Mouse (Mus musculus) hindbrain, embryonic 14.5 days (tissue): Measurements from ENCODE around the gene Bcl2l11. TPM values are rescaled to one million over a fixed set of nuclear protein-coding genes. Genes with fewer than 3 reads are reported as not detected.

Experiments used
- ATAC-seq: fragments of 200-750 bp; cut with Nextera tagmentation; 2 replicates; pipeline ENCODE4 v1.8.0; 2017; ENCODE audit warnings: moderate number of reproducible peaks, mild to moderate bottlenecking, moderate TSS enrichment, moderate library complexity; ENCODE audit not compliant: low FRiP score
- DNase-seq: peaks from one replicate; pipeline ENCODE4 v3.0.0-alpha.2; 2015; ENCODE audit warnings: low spot score
- H3K27ac ChIP-seq: fragments of 300-500 bp; sonication (generic); 2 replicates; pipeline ENCODE4 v1.5.1; 2014; ENCODE audit warnings: mild to moderate bottlenecking, moderate library complexity
- H3K27me3 ChIP-seq: fragments of 300-500 bp; sonication (generic); 2 replicates; pipeline ENCODE4 v1.6.1; 2014; ENCODE audit warnings: mild to moderate bottlenecking, low read length, mixed read lengths; ENCODE audit not compliant: control insufficient read depth, insufficient read depth
- H3K36me3 ChIP-seq: fragments of 300-500 bp; sonication (generic); replicated peaks from 2 replicates; pipeline ENCODE4 v1.6.1; 2014; ENCODE audit not compliant: control insufficient read depth, insufficient read depth
- H3K4me1 ChIP-seq: fragments of 300-500 bp; sonication (generic); replicated peaks from 2 replicates; pipeline ENCODE4 v1.6.1; 2014; ENCODE audit warnings: antibody characterized with exemption, low read length, mixed read lengths; ENCODE audit not compliant: control insufficient read depth, insufficient read depth
- H3K4me2 ChIP-seq: fragments of 300-500 bp; sonication (generic); replicated peaks from 2 replicates; pipeline ENCODE4 v1.6.1; 2014; ENCODE audit warnings: mild to moderate bottlenecking, moderate library complexity
- H3K4me3 ChIP-seq: fragments of 300-500 bp; sonication (generic); replicated peaks from 2 replicates; pipeline ENCODE4 v1.5.1; 2014; ENCODE audit warnings: mild to moderate bottlenecking, low read length
- H3K9ac ChIP-seq: fragments of 300-500 bp; sonication (generic); 2 replicates; pipeline ENCODE4 v1.6.1; 2014
- H3K9me3 ChIP-seq: fragments of 300-500 bp; sonication (generic); 2 replicates; pipeline ENCODE4 v1.6.1; 2016; ENCODE audit warnings: low read length; ENCODE audit not compliant: control insufficient read depth
- WGBS: fragments of 180-500 bp; shearing (Covaris S2); extraction: QIAGEN DNeasy Blood & Tissue Kit; methylation state at CpG from one replicate; pipeline ENCODE4 v1.1.7; 2014; 5-methylcytosine and 5-hydroxymethylcytosine counted together
- polyA plus RNA-seq: library from polyadenylated mRNA; unstranded; fragments of >200 nt; fragmentation: Nextera tagmentation; extraction: Ambion mirVana; gene quantifications from 2 replicates; pipeline ENCODE4 v1.2.1, GENCODE M21; 2014

Bcl2l11 gene
- polyA plus RNA-seq, 1 experiment from 2014 or later = 12.2 TPM

DNA sequence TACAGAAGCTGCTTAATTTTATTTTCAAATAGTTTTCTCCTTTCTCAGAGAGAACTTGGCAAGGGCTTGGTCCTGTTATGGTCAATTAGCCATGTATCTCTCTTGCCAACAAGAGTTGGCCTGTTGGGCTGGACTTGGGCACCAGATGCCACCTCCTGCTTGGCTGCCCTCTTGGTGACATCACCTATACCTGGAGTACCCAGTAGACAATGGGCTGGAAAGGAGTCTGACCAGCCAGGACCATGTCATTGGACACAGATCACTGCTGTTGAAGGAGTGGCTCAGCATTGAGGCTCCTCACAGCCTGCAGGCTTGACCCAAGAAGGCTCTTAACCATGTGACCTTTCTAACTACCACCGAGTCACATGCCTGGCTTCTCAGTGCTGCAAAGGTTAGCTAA, 82.7 kb downstream of the Bcl2l11 start:
- Histone ChIP-seq H3K4me1 (peaks cover 17% of the 10 kb centered on the region), H3K27me3 (no peaks in the 10 kb centered on the region), H3K4me3 (no peak overlapping the region), H3K27ac (no peak overlapping the region), H3K36me3 (no peaks in the 10 kb centered on the region), H3K4me2 (no peak overlapping the region), H3K9me3 (no peaks in the 10 kb centered on the region), H3K9ac (no peak overlapping the region)
- DNase-seq (no peak), ATAC-seq (no peak)
- WGBS = 89% methylated on average over 1 of the region's 1 CpGs

DNA sequence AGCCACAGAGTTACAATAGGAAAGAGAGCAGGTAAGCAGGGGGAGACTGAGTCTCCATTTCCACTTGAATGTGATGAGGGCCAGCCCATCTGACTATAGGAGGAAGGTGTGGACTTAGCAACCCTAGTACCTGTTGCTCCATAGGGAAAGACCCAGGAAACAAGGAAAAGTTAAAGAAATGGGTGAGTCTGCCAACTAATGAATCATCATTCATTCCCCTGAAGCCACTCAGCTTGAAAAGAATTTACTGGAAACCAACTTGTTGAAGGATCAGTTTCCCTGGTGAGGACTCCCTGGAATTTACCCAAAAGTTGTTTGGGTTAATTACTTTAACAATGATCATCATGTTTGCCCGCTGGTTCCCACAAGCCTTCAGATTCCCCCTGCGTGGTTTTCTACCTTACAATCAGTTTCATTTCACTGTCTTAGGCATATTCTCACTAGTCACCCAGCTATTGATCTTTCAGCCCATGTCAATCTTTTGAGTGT, 84.0 kb downstream of the Bcl2l11 start:
- no peak for ATAC-seq
- Histone ChIP-seq H3K36me3 (no peaks in the 10 kb centered on the region), H3K27me3 (no peaks in the 10 kb centered on the region), H3K4me1 (peaks cover 17% of the 10 kb centered on the region), H3K4me2 (no peak overlapping the region), H3K9ac (no peak overlapping the region), H3K4me3 (no peak overlapping the region), H3K9me3 (no peaks in the 10 kb centered on the region), H3K27ac (no peak overlapping the region)
- WGBS = 55% methylated on average over 2 of the region's 2 CpGs
- DNase-seq = no peak

DNA sequence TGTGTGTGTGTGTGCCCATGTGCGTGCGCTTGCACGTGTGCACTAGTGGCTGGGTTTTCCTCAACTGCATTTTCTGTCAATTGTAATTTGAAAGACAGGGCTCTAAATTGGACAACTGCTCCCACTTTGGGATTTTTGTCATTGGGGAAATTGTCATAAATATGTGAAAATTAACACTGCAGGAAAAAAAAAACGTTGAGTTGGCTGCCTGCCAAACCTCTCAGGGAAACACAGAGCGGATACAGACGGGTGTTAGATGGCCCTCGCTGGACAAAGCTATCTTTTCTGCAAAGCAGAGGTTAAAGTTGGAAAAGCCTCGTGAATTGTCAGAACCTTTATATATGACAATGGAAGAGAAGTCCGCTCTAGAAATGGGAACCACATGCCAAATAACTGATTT, 84.5 kb downstream of the Bcl2l11 start:
- Histone ChIP-seq H3K4me2 (no peak overlapping the region), H3K27ac (no peak overlapping the region), H3K9me3 (no peaks in the 10 kb centered on the region), H3K9ac (no peak overlapping the region), H3K4me1 (peaks cover 17% of the 10 kb centered on the region), H3K27me3 (no peaks in the 10 kb centered on the region), H3K36me3 (no peaks in the 10 kb centered on the region), H3K4me3 (no peak overlapping the region)
- DNase-seq (peak; percentile 36), ATAC-seq (no peak)
- 42% methylated on average over 9 of the region's 9 CpGs for WGBS

DNA sequence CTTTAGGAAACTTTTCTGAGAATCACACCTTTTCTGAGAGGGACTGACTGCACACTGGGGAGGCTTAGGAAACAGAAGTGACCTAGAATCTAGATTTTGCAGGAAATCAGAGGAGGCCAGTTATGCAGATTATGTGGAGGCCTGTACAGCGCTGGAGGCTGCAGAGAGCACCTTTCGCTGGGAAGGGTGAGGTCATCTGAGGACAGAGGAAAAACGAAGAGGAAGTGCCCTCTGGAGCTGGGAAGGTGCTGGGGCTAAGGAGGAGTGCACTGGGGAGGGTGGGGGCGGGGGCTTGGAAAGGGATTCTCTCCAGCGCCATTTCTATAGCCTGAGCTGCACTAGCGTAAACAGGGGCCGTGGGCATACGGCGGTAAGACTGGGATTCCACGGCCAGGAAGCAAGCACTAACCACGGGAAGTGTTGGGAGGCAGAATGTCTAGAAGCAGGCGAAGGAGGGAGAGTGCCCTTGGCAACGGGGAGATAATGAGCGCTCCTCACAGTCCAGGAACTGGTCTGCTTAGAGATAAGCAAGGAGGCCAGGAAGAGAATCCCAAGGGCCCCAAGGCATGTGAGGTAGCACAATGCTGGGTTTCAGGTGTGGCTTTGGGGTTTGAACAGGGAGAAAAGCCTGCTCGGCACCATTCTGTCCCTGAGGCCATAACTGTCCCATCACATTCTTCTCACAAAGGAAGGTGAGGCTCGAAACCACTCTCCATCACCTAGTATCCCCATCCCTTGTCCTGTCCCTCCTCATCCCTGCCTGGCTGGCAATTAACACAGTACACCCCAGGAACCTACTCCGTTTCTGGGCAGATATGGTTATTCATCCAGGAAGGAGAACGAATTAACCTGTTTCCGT, 85.4 kb downstream of the Bcl2l11 start:
- Histone ChIP-seq H3K4me3 (no peak overlapping the region), H3K9me3 (no peaks in the 10 kb centered on the region), H3K27ac (no peak overlapping the region; the same call in 1 of the 2 replicates), H3K27me3 (no peaks in the 10 kb centered on the region), H3K4me2 (peak overlapping the region; percentile 21), H3K9ac (peak overlapping the region; percentile 31; the same call in 1 of the 2 replicates), H3K36me3 (no peaks in the 10 kb centered on the region), H3K4me1 (peaks cover 17% of the 10 kb centered on the region)
- 17% methylated on average over 19 of the region's 19 CpGs for WGBS
- DNase-seq (peak; percentile 24), ATAC-seq (peak; percentile 51; the same call in 1 of the 2 replicates)

DNA sequence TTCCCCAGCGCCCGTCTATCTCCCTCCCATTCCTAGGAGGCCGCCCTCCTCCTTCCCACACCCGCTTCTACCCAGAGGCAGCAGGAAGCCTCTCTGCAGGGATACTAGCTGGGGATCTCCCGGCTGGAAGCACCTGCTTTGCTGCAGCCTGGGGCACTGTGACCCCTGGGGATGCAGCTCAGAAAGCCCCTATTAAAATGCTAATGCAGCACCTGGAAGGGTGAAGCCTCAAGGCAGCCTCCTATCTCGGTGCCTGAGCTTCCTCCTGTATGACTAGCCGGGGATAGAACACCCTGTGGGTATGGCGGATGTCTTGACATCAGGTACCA, 86.0 kb downstream of the Bcl2l11 start:
- no peak overlapping the region for H3K27ac ChIP-seq
- no peaks in the 10 kb centered on the region for H3K27me3 ChIP-seq
- WGBS = 16% methylated on average over 8 of the region's 8 CpGs
- ATAC-seq (peak; percentile 24; the same call in 1 of the 2 replicates), DNase-seq (no peak)
- no peak overlapping the region for H3K9ac ChIP-seq
- no peak overlapping the region for H3K4me3 ChIP-seq
- no peaks in the 10 kb centered on the region for H3K9me3 ChIP-seq
- H3K4me1 ChIP-seq = peaks cover 17% of the 10 kb centered on the region
- H3K36me3 ChIP-seq = no peaks in the 10 kb centered on the region
- H3K4me2 ChIP-seq = 0 out of 2 replicates have a peak overlapping the region, but pooled peaks have one; percentile 21
